Mouse (Mus musculus): Measurements from ENCODE around the gene Lbx1.
A peak's percentile ranks its signal among the peaks of the same experiment; 100 is the strongest.

The Lbx1 gene

GRCm38 (mm10) chr19:45233496-45234127 lies 2.0 kb downstream of the Lbx1 start:
- DNase-seq (ENCODE audit: low spot score in 2 of 2): no peak

GRCm38 (mm10) chr19:45232443-45233410 lies 2.9 kb downstream of the Lbx1 start:
- DNase-seq (ENCODE audit: low spot score in 2 of 2): no peak

- DNase-seq (ENCODE audit: low spot score in 2 of 2): no peak
These were observed 3.6 kb downstream of the Lbx1 start for GRCm38 (mm10) chr19:45232036-45232410.

GRCm38 (mm10) chr19:45231383-45232035 lies 4.1 kb downstream of the Lbx1 start:
- no peak for DNase-seq (ENCODE audit: low spot score in 2 of 2)

- no peak for DNase-seq (ENCODE audit: low spot score in 2 of 2)
These were observed 4.7 kb downstream of the Lbx1 start for GRCm38 (mm10) chr19:45230848-45231382.

GRCm38 (mm10) chr19:45230201-45230611 lies 5.4 kb downstream of the Lbx1 start:
- DNase-seq (ENCODE audit: low spot score in 2 of 2): no peak

GRCm38 (mm10) chr19:45229378-45230135 lies 6.1 kb downstream of the Lbx1 start:
- DNase-seq (ENCODE audit: low spot score in 2 of 2): peak; percentile 34 to 37

GRCm38 (mm10) chr19:45228781-45229180 lies 6.8 kb downstream of the Lbx1 start:
- no peak for DNase-seq (ENCODE audit: low spot score in 2 of 2)

- no peak for DNase-seq (ENCODE audit: low spot score in 2 of 2)
These were observed 7.5 kb downstream of the Lbx1 start for GRCm38 (mm10) chr19:45228097-45228496.

- DNase-seq (ENCODE audit: low spot score in 2 of 2): no peak
These were observed 7.9 kb downstream of the Lbx1 start for GRCm38 (mm10) chr19:45227671-45228070.

GRCm38 (mm10) chr19:45227049-45227448 lies 8.6 kb downstream of the Lbx1 start:
- no peak for DNase-seq (ENCODE audit: low spot score in 2 of 2)

- no peak for DNase-seq (ENCODE audit: low spot score in 2 of 2)
These were observed 9.4 kb downstream of the Lbx1 start for GRCm38 (mm10) chr19:45226246-45226645.

- no peak for DNase-seq (ENCODE audit: low spot score in 2 of 2)
These were observed 10.5 kb downstream of the Lbx1 start for GRCm38 (mm10) chr19:45225130-45225529.

- DNase-seq (ENCODE audit: low spot score in 2 of 2): no peak
These were observed 11.4 kb downstream of the Lbx1 start for GRCm38 (mm10) chr19:45224286-45224559.

- no peak for DNase-seq (ENCODE audit: low spot score in 2 of 2)
These were observed 12.0 kb downstream of the Lbx1 start for GRCm38 (mm10) chr19:45223413-45224285.

- no peak for DNase-seq (ENCODE audit: low spot score in 2 of 2)
These were observed 13.3 kb downstream of the Lbx1 start for GRCm38 (mm10) chr19:45222141-45222782.

GRCm38 (mm10) chr19:45221458-45221783 lies 14.2 kb downstream of the Lbx1 start:
- DNase-seq (ENCODE audit: low spot score in 2 of 2): no peak

GRCm38 (mm10) chr19:45220593-45221457 lies 14.8 kb downstream of the Lbx1 start:
- peak; percentile 66 to 67 for DNase-seq (ENCODE audit: low spot score in 2 of 2)

GRCm38 (mm10) chr19:45216240-45216639 lies 19.4 kb downstream of the Lbx1 start:
- DNase-seq (ENCODE audit: low spot score in 2 of 2): peak in 1 of 2 experiments; percentile 29
